Mouse (Mus musculus): Measurements from ENCODE around the gene Sh3pxd2a.

Sh3pxd2a gene

GRCm38 (mm10) chr19:47436236-47436635 is 28.0 kb downstream of the Sh3pxd2a start:
- no peak for DNase-seq

- no peak for DNase-seq
Measured at GRCm38 (mm10) chr19:47434655-47435054, 29.5 kb downstream of the Sh3pxd2a start.

GRCm38 (mm10) chr19:47432339-47432738 is 31.9 kb downstream of the Sh3pxd2a start:
- no peak for DNase-seq

- DNase-seq, result no peak
Measured at GRCm38 (mm10) chr19:47431189-47431931, 32.8 kb downstream of the Sh3pxd2a start.

- no peak for DNase-seq
Measured at GRCm38 (mm10) chr19:47430160-47430559, 34.0 kb downstream of the Sh3pxd2a start.

- DNase-seq, result no peak
Measured at GRCm38 (mm10) chr19:47429245-47429644, 35.0 kb downstream of the Sh3pxd2a start.

GRCm38 (mm10) chr19:47428794-47429193 is 35.4 kb downstream of the Sh3pxd2a start:
- DNase-seq, result no peak

- no peak for DNase-seq
Measured at GRCm38 (mm10) chr19:47427841-47428789, 36.1 kb downstream of the Sh3pxd2a start.

GRCm38 (mm10) chr19:47423632-47424031 is 40.6 kb downstream of the Sh3pxd2a start:
- no peak for DNase-seq

GRCm38 (mm10) chr19:47421128-47421898 is 42.9 kb downstream of the Sh3pxd2a start:
- DNase-seq, result no peak

- DNase-seq, result no peak
Measured at GRCm38 (mm10) chr19:47420539-47420938, 43.7 kb downstream of the Sh3pxd2a start.

GRCm38 (mm10) chr19:47419208-47419607 is 45.0 kb downstream of the Sh3pxd2a start:
- no peak for DNase-seq

- DNase-seq, result no peak
Measured at GRCm38 (mm10) chr19:47416161-47416560, 48.0 kb downstream of the Sh3pxd2a start.

GRCm38 (mm10) chr19:47414142-47414905 is 49.9 kb downstream of the Sh3pxd2a start:
- DNase-seq, result no peak

GRCm38 (mm10) chr19:47413458-47414005 is 50.7 kb downstream of the Sh3pxd2a start:
- no peak for DNase-seq

GRCm38 (mm10) chr19:47412566-47413248 is 51.5 kb downstream of the Sh3pxd2a start:
- DNase-seq, result no peak

GRCm38 (mm10) chr19:47410301-47410700 is 53.9 kb downstream of the Sh3pxd2a start:
- DNase-seq, result no peak

- no peak for DNase-seq
Measured at GRCm38 (mm10) chr19:47409142-47409541, 55.1 kb downstream of the Sh3pxd2a start.

GRCm38 (mm10) chr19:47408656-47409055 is 55.5 kb downstream of the Sh3pxd2a start:
- no peak for DNase-seq

- no peak for DNase-seq
Measured at GRCm38 (mm10) chr19:47407332-47407731, 56.9 kb downstream of the Sh3pxd2a start.

- DNase-seq, result no peak
Measured at GRCm38 (mm10) chr19:47406524-47406923, 57.7 kb downstream of the Sh3pxd2a start.
